In the genomic region with DNA sequence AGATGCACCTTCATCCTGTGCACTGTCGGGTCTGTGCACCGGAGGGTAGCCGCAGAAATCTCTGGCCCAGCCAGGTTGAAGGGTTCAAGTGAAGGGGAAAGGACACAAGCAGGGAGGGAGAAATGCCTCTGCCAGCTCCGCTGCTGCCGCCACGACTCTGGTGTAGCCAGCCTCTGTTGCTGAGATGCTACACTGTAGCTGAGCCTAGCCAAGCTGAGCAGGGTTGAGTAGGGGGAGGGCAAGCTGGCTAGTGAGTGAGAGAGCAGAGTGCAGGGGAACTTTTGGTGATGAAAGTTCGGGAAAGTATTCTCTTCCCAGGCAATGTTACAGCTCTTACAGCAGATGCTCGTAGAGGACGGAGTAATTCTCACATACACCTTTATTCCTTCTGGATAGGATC, we compare ENCODE assay signal across 16 mouse cellular contexts.
"Had no signal": no experiment of that assay in that cellular context is flagged by ENCODE, and none has a peak within 500 bp of the region (broad histone marks: within the 10 kb centered on the region; RNA-seq: fewer than 3 reads in every experiment).

No protein-coding gene starts in this region.

- ATAC-seq: liver, postnatal 0 days had no signal

- H3K27ac ChIP-seq: kidney, embryonic 15.5 days; left cerebral cortex, adult 2 months; limb, embryonic 12.5 days; limb, embryonic 15.5 days; liver, embryonic 14.5 days; macrophage had no signal

- H3K9ac ChIP-seq: kidney, embryonic 15.5 days; limb, embryonic 12.5 days; limb, embryonic 15.5 days; liver, embryonic 14.5 days; liver, postnatal 0 days; lung, embryonic 14.5 days had no signal

- H3K4me2 ChIP-seq: kidney, embryonic 15.5 days; limb, embryonic 12.5 days; limb, embryonic 15.5 days; liver, embryonic 11.5 days; lung, embryonic 14.5 days; midbrain, embryonic 11.5 days had no signal

- H3K9me3 ChIP-seq: limb, embryonic 12.5 days; limb, embryonic 15.5 days had no signal

- H3K36me3 ChIP-seq: kidney, embryonic 15.5 days had no signal

- H3K27me3 ChIP-seq: kidney, embryonic 15.5 days; limb, embryonic 12.5 days; limb, embryonic 15.5 days had no signal

- DNase-seq: kidney, adult 11 months; kidney, adult 8-10 months; kidney, postnatal 10 days; kidney, postnatal 36 days; liver, postnatal 0 days; midbrain, embryonic 14.5 days; thymus, postnatal 25 days had no signal

- H3K4me3 ChIP-seq: kidney, embryonic 15.5 days; left cerebral cortex, adult 2 months; limb, embryonic 12.5 days; limb, embryonic 15.5 days had no signal
